Mouse (Mus musculus) ES-Bruce4 (cell line): ENCODE measurements around the gene Fto. TPM values are rescaled to one million over a fixed set of nuclear protein-coding genes. Genes with fewer than 3 reads are reported as not detected.

Experiments used
- H3K27ac ChIP-seq: 2 replicates; pipeline ENCODE4 v1.5.1; 2012; ENCODE audit warnings: low read length, inconsistent platforms; ENCODE audit not compliant: insufficient read depth
- H3K27me3 ChIP-seq: 2 replicates; pipeline ENCODE4 v1.6.1; 2012; ENCODE audit warnings: mild to moderate bottlenecking, low read length, inconsistent platforms; ENCODE audit not compliant: control insufficient read depth, poor library complexity, insufficient read depth, severe bottlenecking
- H3K36me3 ChIP-seq: 2 replicates; pipeline ENCODE4 v1.6.1; 2012; ENCODE audit warnings: inconsistent platforms, mild to moderate bottlenecking, low read length, moderate library complexity; ENCODE audit not compliant: control insufficient read depth, poor library complexity, insufficient read depth, severe bottlenecking
- H3K4me1 ChIP-seq: one replicate; pipeline ENCODE4 v1.8.1; 2011; ENCODE audit warnings: low read length; ENCODE audit not compliant: control insufficient read depth, insufficient read depth
- H3K4me3 ChIP-seq: 2 replicates; pipeline ENCODE4 v1.5.1; 2011; ENCODE audit warnings: low read depth, mild to moderate bottlenecking, low read length
- H3K9ac ChIP-seq: 2 replicates; pipeline ENCODE4 v1.6.1; 2012; ENCODE audit warnings: low read depth, mild to moderate bottlenecking, inconsistent platforms; ENCODE audit not compliant: poor library complexity, severe bottlenecking
- H3K9me3 ChIP-seq: replicated peaks from 2 replicates; pipeline ENCODE4 v1.6.1; 2012; ENCODE audit warnings: mild to moderate bottlenecking, low read length, inconsistent platforms; ENCODE audit not compliant: control insufficient read depth, poor library complexity, insufficient read depth, severe bottlenecking
- CTCF ChIP-seq: IDR thresholded peaks from one replicate; pipeline ENCODE4 v1.8.1; 2011; ENCODE audit warnings: low read depth, low read length
- EP300 ChIP-seq: IDR thresholded peaks from 2 replicates; pipeline ENCODE4 v1.6.1; 2011; ENCODE audit warnings: low read depth, low read length; ENCODE audit not compliant: insufficient read depth
- POLR2A ChIP-seq: IDR thresholded peaks from one replicate; pipeline ENCODE4 v1.8.1; 2011; ENCODE audit warnings: low read length; ENCODE audit not compliant: insufficient read depth
- polyA plus RNA-seq: library from polyadenylated mRNA; stranded (reverse); fragments of >200 nt; gene quantifications from 2 replicates; pipeline ENCODE4 v1.2.4, GENCODE M21; 2011; ENCODE audit warnings: low read depth; ENCODE audit not compliant: missing spikeins, insufficient read depth, insufficient read length

Gene Fto
- polyA plus RNA-seq, 1 experiment: 61.2 TPM

GRCm38 (mm10) chr8:91436036-91436435 is 122.7 kb downstream of the Fto start:
- no peaks in the 10 kb centered on the region for H3K36me3 ChIP-seq
- no peak for TF ChIP-seq CTCF
- no peak for TF ChIP-seq EP300
- TF ChIP-seq POLR2A: no peak
- H3K9me3 ChIP-seq: no peaks in the 10 kb centered on the region; the same call in 1 of the 2 replicates
- no peak overlapping the region for H3K27ac ChIP-seq
- no peaks in the 10 kb centered on the region for H3K4me1 ChIP-seq
- H3K4me3 ChIP-seq: no peak overlapping the region
- no peaks in the 10 kb centered on the region for H3K27me3 ChIP-seq
- H3K9ac ChIP-seq: no peak overlapping the region

GRCm38 (mm10) chr8:91443911-91444310 is 130.6 kb downstream of the Fto start:
- H3K9me3 ChIP-seq: no peaks in the 10 kb centered on the region
- no peak for TF ChIP-seq POLR2A
- TF ChIP-seq EP300: no peak
- TF ChIP-seq CTCF: no peak
- H3K4me1 ChIP-seq: no peaks in the 10 kb centered on the region
- no peak overlapping the region for H3K9ac ChIP-seq
- H3K4me3 ChIP-seq: no peak overlapping the region
- H3K27ac ChIP-seq: no peak overlapping the region
- H3K27me3 ChIP-seq: no peaks in the 10 kb centered on the region
- no peaks in the 10 kb centered on the region for H3K36me3 ChIP-seq

GRCm38 (mm10) chr8:91444636-91445410 is 131.5 kb downstream of the Fto start:
- H3K9ac ChIP-seq: no peak overlapping the region
- H3K27ac ChIP-seq: no peak overlapping the region
- H3K36me3 ChIP-seq: no peaks in the 10 kb centered on the region
- H3K27me3 ChIP-seq: no peaks in the 10 kb centered on the region
- H3K9me3 ChIP-seq: no peaks in the 10 kb centered on the region
- H3K4me1 ChIP-seq: no peaks in the 10 kb centered on the region
- TF ChIP-seq CTCF (no peak), POLR2A (no peak), EP300 (no peak)
- H3K4me3 ChIP-seq: no peak overlapping the region

GRCm38 (mm10) chr8:91445516-91445915 is 132.2 kb downstream of the Fto start:
- no peaks in the 10 kb centered on the region for H3K36me3 ChIP-seq
- no peak for TF ChIP-seq POLR2A
- TF ChIP-seq CTCF: no peak
- TF ChIP-seq EP300: no peak
- no peak overlapping the region for H3K4me3 ChIP-seq
- no peak overlapping the region for H3K9ac ChIP-seq
- H3K4me1 ChIP-seq: no peaks in the 10 kb centered on the region
- H3K9me3 ChIP-seq: no peaks in the 10 kb centered on the region
- H3K27me3 ChIP-seq: no peaks in the 10 kb centered on the region
- H3K27ac ChIP-seq: no peak overlapping the region

GRCm38 (mm10) chr8:91446008-91446407 is 132.7 kb downstream of the Fto start:
- TF ChIP-seq POLR2A: no peak
- TF ChIP-seq CTCF: no peak
- no peak for TF ChIP-seq EP300
- no peaks in the 10 kb centered on the region for H3K36me3 ChIP-seq
- no peak overlapping the region for H3K4me3 ChIP-seq
- no peak overlapping the region for H3K9ac ChIP-seq
- no peak overlapping the region for H3K27ac ChIP-seq
- no peaks in the 10 kb centered on the region for H3K4me1 ChIP-seq
- H3K27me3 ChIP-seq: no peaks in the 10 kb centered on the region
- H3K9me3 ChIP-seq: no peaks in the 10 kb centered on the region

GRCm38 (mm10) chr8:91448667-91449329 is 135.5 kb downstream of the Fto start:
- Histone ChIP-seq H3K4me1 (no peaks in the 10 kb centered on the region), H3K36me3 (no peaks in the 10 kb centered on the region), H3K9ac (no peak overlapping the region), H3K27me3 (no peaks in the 10 kb centered on the region), H3K9me3 (no peaks in the 10 kb centered on the region), H3K4me3 (no peak overlapping the region), H3K27ac (no peak overlapping the region)
- TF ChIP-seq CTCF (no peak), EP300 (no peak), POLR2A (no peak)
